Mouse (Mus musculus): ENCODE data around the gene Dnase2b. TPM values are rescaled to one million over a fixed set of nuclear protein-coding genes. Genes with fewer than 3 reads are reported as not detected.
A peak's percentile ranks its signal among the peaks of the same experiment; 100 is the strongest.

Gene Dnase2b
- total RNA-seq, 2 experiments from 2014 or later: not detected

DNA sequence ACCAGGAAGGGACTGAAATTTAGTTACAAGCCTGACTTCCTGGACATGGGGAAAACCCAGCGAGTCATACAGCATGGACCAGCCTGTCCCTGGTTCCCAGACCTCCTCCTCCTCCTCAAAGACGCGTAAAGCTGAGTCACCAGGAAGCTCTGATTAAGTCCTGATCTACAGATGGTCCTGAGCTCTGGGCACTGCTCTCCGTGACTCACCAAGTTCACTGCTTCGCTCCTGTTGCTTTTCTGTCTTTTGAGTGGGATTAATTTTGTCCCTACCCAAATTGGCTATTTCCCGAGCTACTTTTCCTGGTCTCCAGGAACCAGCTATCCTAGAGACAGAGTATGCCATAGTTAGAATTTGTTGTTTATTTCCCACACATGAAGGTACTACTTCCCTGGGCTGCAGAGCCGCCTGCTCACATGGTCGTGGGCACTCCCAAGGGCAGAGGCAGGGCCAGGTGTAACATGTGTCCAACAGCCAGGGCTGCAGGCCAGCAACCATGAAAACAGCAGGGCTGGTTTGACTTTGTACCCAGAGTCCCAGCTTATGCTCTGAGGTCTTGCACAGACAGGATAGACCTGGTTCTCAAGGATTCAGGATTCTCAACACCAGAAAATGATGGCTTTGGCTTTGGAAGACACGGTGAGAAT lies 47.4 kb downstream of the Dnase2b start:
- no peak for DNase-seq

DNA sequence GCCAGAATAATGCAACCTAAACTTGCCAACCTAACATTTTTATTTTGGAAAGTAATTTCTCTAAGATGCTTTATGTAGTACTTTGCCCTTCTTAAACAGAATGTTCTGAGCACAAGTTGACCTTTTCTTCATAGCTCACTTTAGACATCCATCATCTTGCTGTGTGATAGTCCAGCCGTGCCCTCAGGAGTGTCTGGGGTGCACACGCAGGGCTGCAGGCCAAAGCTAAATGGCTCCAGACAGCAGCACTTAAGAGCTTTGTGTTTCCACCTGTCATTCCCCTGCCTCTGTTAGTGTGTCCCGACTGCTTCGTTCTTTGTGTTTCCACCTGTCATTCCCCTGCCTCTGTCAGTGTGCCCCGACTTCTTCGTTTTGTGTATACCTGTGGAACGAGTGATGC lies 48.0 kb downstream of the Dnase2b start:
- no peak for DNase-seq

DNA sequence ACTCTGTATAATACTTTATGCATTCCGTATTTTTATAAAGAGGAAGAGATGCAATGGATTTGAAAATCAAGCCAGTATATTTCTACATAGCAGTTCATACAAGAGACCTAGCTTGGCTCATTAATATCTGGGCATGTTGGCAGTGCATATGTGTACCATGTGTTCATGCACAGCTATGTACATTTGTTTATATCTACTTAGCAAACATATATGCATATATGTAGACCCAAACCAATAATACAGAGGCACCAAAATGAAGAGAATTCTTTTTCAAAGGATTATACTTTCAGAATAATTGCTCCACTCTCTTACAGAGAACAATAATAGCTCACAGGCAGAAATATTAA lies 50.4 kb downstream of the Dnase2b start:
- no peak for DNase-seq

DNA sequence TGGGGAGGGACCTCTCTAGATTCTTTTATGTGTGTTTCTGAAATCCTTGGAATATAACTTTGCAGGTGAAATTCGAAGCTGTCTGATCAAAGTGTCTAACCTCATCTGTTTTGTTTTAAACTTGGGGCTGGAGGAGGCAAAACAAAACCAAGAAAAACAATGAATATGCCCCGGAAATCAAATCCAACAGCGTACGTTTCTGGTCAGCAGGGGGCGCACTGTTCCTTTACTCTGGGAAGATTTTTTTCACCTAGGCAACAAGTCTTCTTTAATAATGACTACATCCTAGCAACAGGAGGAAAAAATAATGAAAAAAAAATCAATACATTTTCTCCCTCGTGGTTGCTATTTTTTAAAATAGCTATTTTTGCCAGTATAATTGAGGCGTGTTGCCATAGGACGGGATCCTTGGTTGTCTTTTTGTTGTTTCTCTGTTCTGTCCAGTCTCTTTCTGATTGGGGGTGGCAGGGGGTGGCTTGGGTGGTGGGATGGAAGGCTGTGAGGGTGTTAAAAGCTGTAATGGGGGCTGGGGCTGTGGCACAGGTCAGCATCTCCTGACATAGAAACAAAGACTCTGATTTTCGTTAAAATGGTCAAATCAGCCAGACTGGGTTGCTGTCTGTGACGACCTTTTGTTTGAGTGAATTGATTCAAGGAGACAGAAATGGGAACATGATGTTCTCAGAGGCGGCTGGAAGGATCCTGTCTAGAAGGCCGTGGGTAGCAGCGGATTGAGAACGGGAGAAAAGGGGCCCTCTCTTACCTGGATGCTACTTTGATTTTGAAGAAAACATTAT lies 50.9 kb downstream of the Dnase2b start:
- DNase-seq: peak; percentile 78

DNA sequence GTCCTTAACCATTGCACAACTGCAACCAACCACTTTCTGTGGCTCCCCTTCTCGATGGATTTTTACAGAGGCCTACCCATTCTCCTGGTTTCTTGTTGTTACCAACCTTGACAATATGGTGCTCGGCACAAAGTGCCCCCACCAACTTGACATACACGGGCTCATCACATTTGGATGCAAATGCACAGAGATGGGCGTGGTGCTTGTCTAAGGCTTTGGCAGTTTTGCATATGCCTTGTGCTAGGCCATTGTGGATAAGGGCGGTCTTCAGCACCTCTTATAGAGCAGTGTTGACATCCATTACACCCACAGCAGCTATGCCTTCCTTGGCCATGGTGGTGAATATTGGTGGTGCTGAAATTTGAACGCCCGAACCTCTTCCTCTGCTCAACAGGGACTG lies 52.5 kb downstream of the Dnase2b start:
- DNase-seq: no peak

DNA sequence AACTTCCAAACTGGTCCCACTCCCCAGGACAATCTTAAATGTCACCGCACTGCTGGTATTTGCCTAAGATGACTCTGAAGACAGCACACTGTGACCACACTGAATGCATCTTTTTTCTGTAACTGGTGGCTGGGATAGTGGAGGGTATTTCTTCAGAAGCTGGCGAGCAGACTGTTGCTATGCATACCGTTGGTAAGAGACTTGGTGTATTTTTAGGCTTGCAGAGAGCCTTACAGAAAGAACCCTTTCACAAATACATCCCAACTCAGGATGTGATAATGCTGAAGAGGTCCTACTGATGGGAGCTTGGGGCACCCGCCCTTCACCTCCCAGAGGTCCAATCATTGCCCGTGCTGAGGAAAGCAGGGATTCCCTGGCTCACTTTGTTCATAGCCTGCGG lies 57.9 kb downstream of the Dnase2b start:
- no peak for DNase-seq

DNA sequence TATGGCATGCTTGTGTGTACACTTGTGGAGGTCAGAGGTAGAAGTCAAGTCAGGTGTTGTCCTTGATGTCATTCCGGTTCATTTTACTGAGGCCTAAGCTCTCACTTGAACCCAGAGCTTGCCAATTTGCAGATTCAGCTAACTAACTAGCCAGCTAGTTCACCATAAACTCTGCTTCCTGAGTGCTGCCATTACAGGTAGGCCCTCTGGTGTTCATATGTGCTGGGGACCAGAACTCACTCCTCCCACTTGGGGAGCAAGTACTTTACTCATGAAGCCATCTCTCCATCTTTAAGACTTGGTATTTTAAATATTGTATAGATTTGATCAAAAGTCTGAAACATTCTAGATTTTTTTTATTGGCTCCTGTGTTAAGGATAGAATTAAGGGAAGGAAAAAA lies 58.8 kb downstream of the Dnase2b start:
- no peak for DNase-seq

DNA sequence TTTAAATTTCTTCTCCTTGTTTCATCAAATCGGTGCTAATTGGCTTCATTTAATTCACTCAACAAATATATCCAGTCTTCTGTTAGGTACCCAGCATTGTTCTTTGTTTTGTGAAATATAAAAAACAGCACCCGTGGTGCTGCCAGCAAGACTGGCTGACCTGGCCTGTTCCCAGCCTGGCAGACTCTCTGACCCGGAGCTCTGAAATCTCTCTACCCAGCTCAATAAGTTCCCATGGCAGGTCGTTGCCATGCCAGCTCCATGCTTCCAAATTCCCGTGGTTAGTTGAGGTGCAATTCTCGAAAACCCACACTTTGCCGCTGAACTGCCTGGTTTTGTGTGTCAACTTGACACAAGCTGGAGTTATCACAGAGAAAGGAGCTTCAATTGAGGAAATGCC lies 60.6 kb downstream of the Dnase2b start:
- no peak for DNase-seq

DNA sequence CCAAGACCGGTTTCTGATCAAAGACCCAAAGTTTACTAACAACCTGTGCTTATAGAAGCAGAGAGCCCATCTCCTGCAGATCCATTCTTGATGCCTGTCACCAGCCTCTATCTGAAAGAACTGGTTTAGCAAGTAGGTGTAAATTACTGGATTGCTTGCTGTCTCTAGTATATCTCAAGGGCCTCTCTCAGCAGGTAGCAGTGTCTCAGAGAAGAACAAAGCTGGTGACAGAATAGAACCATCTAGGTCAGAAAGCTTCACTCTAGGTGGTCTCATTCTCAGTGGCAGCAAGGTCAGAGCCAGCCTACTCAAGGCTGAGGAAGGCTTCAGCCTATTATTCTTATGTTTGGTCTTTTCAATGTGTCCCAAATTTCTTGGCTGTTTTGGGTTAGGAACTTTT lies 71.8 kb downstream of the Dnase2b start:
- no peak for DNase-seq

DNA sequence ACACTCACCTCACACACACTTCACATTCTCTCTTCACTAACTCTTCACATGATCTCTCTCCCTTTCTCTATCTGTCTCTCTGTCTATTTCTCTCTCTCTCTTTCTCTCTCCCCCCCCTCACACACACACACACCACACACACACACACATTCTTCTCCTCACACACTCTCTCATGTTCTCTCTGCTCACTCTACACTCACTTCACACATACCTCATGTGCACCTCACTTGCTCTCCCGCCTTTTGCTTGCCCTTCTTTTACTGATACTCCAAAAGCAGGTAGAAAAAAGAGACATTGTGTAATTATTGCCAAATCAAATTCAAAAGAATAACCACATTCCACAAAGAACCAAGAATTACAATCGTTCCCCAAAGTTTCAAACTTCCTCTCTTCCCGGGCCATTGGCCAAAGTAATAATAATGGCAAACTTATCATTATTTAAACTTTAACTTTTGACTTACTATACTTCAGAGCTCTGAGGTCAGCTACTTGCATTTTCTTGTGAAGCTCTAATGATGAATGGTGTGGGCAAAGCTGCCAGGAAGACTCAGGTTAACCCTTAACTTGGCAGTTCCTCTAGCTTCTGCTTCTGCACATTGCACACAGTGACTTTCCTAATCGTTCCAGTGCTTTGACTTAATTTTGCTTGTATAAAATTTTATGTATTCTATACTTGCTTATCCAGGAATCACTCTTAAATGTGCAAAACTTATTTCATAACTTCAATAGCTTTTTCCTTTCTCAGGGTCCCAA lies 74.7 kb downstream of the Dnase2b start:
- DNase-seq: no peak

DNA sequence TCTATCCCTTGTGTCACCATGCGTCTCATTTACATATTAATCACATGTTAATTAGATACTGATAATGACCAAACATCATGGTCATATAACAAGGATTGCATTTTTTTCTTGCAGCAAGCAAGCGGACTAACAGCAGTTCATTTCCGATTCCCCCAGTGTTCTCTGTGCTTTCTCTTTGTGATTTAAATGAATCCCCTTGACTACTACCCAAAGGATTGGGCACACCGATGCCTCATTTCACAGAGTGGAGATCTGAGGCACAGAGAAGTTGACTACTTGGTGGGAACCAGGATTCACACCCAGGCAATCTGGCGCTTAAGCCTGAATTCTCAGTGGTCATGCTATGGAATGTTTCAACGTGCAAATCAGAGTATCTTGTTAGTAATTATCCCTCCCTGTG lies 80.4 kb downstream of the Dnase2b start:
- DNase-seq: no peak

Other genes with a start within 250 kb of the Dnase2b start
- gene Ssx2ip, start 211.0 kb downstream of the Dnase2b start, total RNA-seq (2021): 100 to 1,000 TPM; 104 to 108 TPM
- gene Ctbs, start 165.8 kb downstream of the Dnase2b start, total RNA-seq (2021): 1 to 10 TPM; 7.1 to 8.7 TPM
- gene Spata1, start 115.8 kb downstream of the Dnase2b start, total RNA-seq (2021): 1 to 10 TPM; 2.8 to 3.3 TPM
- 10 to 100 TPM; 44.8 to 53.1 TPM for gene Gng5, start 115.8 kb downstream of the Dnase2b start, total RNA-seq (2021)
- gene Rpf1, start 94.2 kb downstream of the Dnase2b start, total RNA-seq (2021): 10 to 100 TPM; 18.0 to 18.2 TPM
- gene Uox, start 45.2 kb downstream of the Dnase2b start, total RNA-seq (2021): under 1 TPM; 0.18 to 0.25 TPM
- not detected for gene 4930503B20Rik, start 35.7 kb upstream of the Dnase2b start, total RNA-seq (2021)
- not detected for gene Samd13, start 70.0 kb upstream of the Dnase2b start, total RNA-seq (2021)
- 100 to 1,000 TPM; 252 to 256 TPM for gene Prkacb, start 197.4 kb upstream of the Dnase2b start, total RNA-seq (2021)
- gene Ttll7, start 236.8 kb upstream of the Dnase2b start, total RNA-seq (2021): 100 to 1,000 TPM; 134 to 145 TPM

Measured in layer of hippocampus, postnatal 36 days (tissue).